ENCODE assay signal across 15 mouse cellular contexts in genomic region chr10:115556738-115557242, GRCm38 (mm10). TPM values are rescaled to one million over a fixed set of nuclear protein-coding genes. Genes with fewer than 3 reads are reported as not detected.
DNase-seq lines count a peak whose midpoint lies in the region; ATAC-seq and TF ChIP-seq lines count a peak whose summit lies in the region.
"Had no signal": no experiment of that assay in that cellular context is flagged by ENCODE, and none has a peak within 500 bp of the region (broad histone marks: within the 10 kb centered on the region; RNA-seq: fewer than 3 reads in every experiment).

No protein-coding gene starts in this region.

- WGBS in kidney, postnatal 0 days: 19% methylated on average over 12 of the region's 12 CpGs
- WGBS in hindbrain, embryonic 16.5 days: 20% methylated on average over 12 of the region's 12 CpGs
- WGBS in olfactory bulb, adult 2 months: 31% methylated on average over 12 of the region's 12 CpGs

- H3K4me1 ChIP-seq in kidney, postnatal 0 days (replicated peaks; ENCODE audit: insufficient read depth, low read length): no peaks in the 10 kb centered on the region
- no peaks in the 10 kb centered on the region for H3K4me1 ChIP-seq in hindbrain, embryonic 16.5 days (ENCODE audit: control insufficient read depth, insufficient read depth, low read depth, low read length)
- H3K4me1 ChIP-seq in olfactory bulb, adult 2 months (ENCODE audit: control insufficient read depth, insufficient read depth, low read length): peaks cover 6% of the 10 kb centered on the region; the same call in 1 of the 2 replicates
- H3K4me1 ChIP-seq: intestine, embryonic 15.5 days had no signal

- ATAC-seq in kidney, postnatal 0 days (replicated peaks; ENCODE audit: low FRiP score, low read depth): 0 out of 2 replicates have a peak, but pooled peaks have one; percentile 46
- peak; percentile 42 for ATAC-seq in hindbrain, embryonic 16.5 days
- ATAC-seq: intestine, embryonic 15.5 days had no signal

- DNase-seq in kidney, postnatal 0 days (ENCODE audit: low spot score): no peak
- DNase-seq in kidney, postnatal 14 days: no peak
- peak; percentile 41 for DNase-seq in embryo, embryonic 11 days
- DNase-seq in cerebellum, adult 11 months: no peak
- no peak for DNase-seq in frontal cortex, postnatal 14 days (ENCODE audit: low spot score in 2 of 2)
- DNase-seq in kidney, adult 11 months: no peak
- DNase-seq: adrenal gland, adult 2 months; cerebellum, adult 11-12 months; lung, postnatal 10 days; thymus, adult 18-20 months had no signal

- no peak overlapping the region for H3K4me3 ChIP-seq in kidney, postnatal 0 days (replicated peaks; ENCODE audit: low read depth, low read length)
- H3K4me3 ChIP-seq in hindbrain, embryonic 16.5 days (ENCODE audit: low read length): no peak overlapping the region
- H3K4me3 ChIP-seq in olfactory bulb, adult 2 months (ENCODE audit: insufficient read depth, low read depth, low read length): no peak overlapping the region
- H3K4me3 ChIP-seq: intestine, embryonic 15.5 days had no signal

- no peak for TF ChIP-seq CTCF in kidney, postnatal 0 days (IDR thresholded peaks at IDR 0.05; ENCODE audit: low read depth)
- TF ChIP-seq CTCF in olfactory bulb, adult 2 months (IDR thresholded peaks at IDR 0.05; ENCODE audit: insufficient read depth, low read depth, low read length): no peak

- no peak overlapping the region for H3K9ac ChIP-seq in kidney, postnatal 0 days (ENCODE audit: low read depth, low read length)
- H3K9ac ChIP-seq in hindbrain, embryonic 16.5 days (ENCODE audit: low read depth, low read length): no peak overlapping the region
- H3K9ac ChIP-seq: intestine, embryonic 15.5 days had no signal

- no peaks in the 10 kb centered on the region for H3K36me3 ChIP-seq in kidney, postnatal 0 days (ENCODE audit: insufficient read depth, low read length)
- H3K36me3 ChIP-seq in hindbrain, embryonic 16.5 days (ENCODE audit: control insufficient read depth, insufficient read depth, low read length): no peaks in the 10 kb centered on the region
- H3K36me3 ChIP-seq: G1E; intestine, embryonic 15.5 days had no signal

- H3K9me3 ChIP-seq in kidney, postnatal 0 days (replicated peaks; ENCODE audit: low read length): no peaks in the 10 kb centered on the region
- H3K9me3 ChIP-seq in hindbrain, embryonic 16.5 days (ENCODE audit: control insufficient read depth, low read length): no peaks in the 10 kb centered on the region
- H3K9me3 ChIP-seq: intestine, embryonic 15.5 days had no signal

- H3K27me3 ChIP-seq in kidney, postnatal 0 days (ENCODE audit: insufficient read depth, low read length): no peaks in the 10 kb centered on the region
- no peaks in the 10 kb centered on the region for H3K27me3 ChIP-seq in hindbrain, embryonic 16.5 days (replicated peaks; ENCODE audit: control insufficient read depth, insufficient read depth, low read length)
- H3K27me3 ChIP-seq: intestine, embryonic 15.5 days had no signal

- no peak overlapping the region for H3K27ac ChIP-seq in kidney, postnatal 0 days
- H3K27ac ChIP-seq in hindbrain, embryonic 16.5 days (ENCODE audit: low read depth, low read length): no peak overlapping the region
- H3K27ac ChIP-seq in olfactory bulb, adult 2 months (ENCODE audit: insufficient read depth, low read depth, low read length): 0 out of 2 replicates have a peak overlapping the region, but pooled peaks have one; percentile 56
- H3K27ac ChIP-seq: intestine, embryonic 15.5 days had no signal

- no peak for TF ChIP-seq POLR2A in olfactory bulb, adult 2 months (IDR thresholded peaks at IDR 0.05; ENCODE audit: insufficient read depth, low read depth, low read length)

- peak overlapping the region; percentile 37; the same call in 1 of the 2 replicates for H3K4me2 ChIP-seq in kidney, postnatal 0 days (ENCODE audit: low read length)
- H3K4me2 ChIP-seq in hindbrain, embryonic 16.5 days (ENCODE audit: low read length): peak overlapping the region; percentile 12; the same call in 1 of the 2 replicates
- H3K4me2 ChIP-seq: intestine, embryonic 15.5 days had no signal

RNA-seq across cellular contexts. Expression of gene A930009A15Rik, which starts 13.0 kb away (rescaled TPM):
- 0.14 TPM in 1 of 2 replicates, not detected in the other for polyA plus RNA-seq in kidney, postnatal 0 days (2015; fragmentation: Nextera tagmentation; extraction: Ambion mirVana)
- polyA plus RNA-seq in hindbrain, embryonic 16.5 days (2015; fragmentation: Nextera tagmentation; extraction: Ambion mirVana): 1.00 and 1.6 TPM in 2 replicates
- polyA plus RNA-seq in olfactory bulb, adult 2 months (2012; ENCODE audit: insufficient read depth, insufficient read length, low replicate concordance, missing spikeins): not detected in 2 replicates
- polyA plus RNA-seq: adrenal gland, adult 2 months; G1E; intestine, embryonic 15.5 days; small intestine, adult 2 months had no signal

RNA-seq across cellular contexts. Expression of gene Lgr5, which starts 30.8 kb away (rescaled TPM):
- 3.7 and 4.4 TPM in 2 replicates for polyA plus RNA-seq in kidney, postnatal 0 days (2015; fragmentation: Nextera tagmentation; extraction: Ambion mirVana)
- 2.7 and 2.8 TPM in 2 replicates for polyA plus RNA-seq in hindbrain, embryonic 16.5 days (2015; fragmentation: Nextera tagmentation; extraction: Ambion mirVana)
- not detected in 2 replicates for polyA plus RNA-seq in olfactory bulb, adult 2 months (2012; ENCODE audit: insufficient read depth, insufficient read length, low replicate concordance, missing spikeins)
- polyA plus RNA-seq: G1E had no signal
